Mouse (Mus musculus) kidney, adult 2 months (tissue): Measurements from ENCODE around the gene Ddx19b.

Source experiments
- CTCF ChIP-seq: fragments of 200-500 bp; conservative IDR thresholded peaks from 2 replicates; pipeline ENCODE4 v1.5.1; 2011; ENCODE audit warnings: low read depth, mild to moderate bottlenecking, control low read depth, low read length, moderate library complexity, mixed read lengths; ENCODE audit not compliant: insufficient read depth, insufficient read length
- POLR2A ChIP-seq: fragments of 200-500 bp; IDR thresholded peaks from one replicate; pipeline ENCODE4 v1.6.1; 2011; ENCODE audit warnings: low read depth, low read length, control low read depth

- no peak for TF ChIP-seq CTCF
- TF ChIP-seq POLR2A: no peak
Measured at GRCm38 (mm10) chr8:111062072-111062757, 30.7 kb upstream of the Ddx19b start.
